Mouse (Mus musculus) urinary bladder, postnatal 36 days (tissue): ENCODE measurements at regions not wholly inside any gene's neighbourhood (a gene's known extent, or its start where the extent isn't known, plus 50 kb on each side); places are given as distances from the start of the nearest gene placed in this dataset.
A peak's percentile ranks its signal among the peaks of the same experiment; 100 is the strongest.

Source experiments
- DNase-seq, 2 experiments: peaks; one replicate each; pipeline ENCODE4 v3.0.0; 2022; ENCODE audit warnings: low spot score in 2 of 2, mixed read lengths in 1 of 2

DNA sequence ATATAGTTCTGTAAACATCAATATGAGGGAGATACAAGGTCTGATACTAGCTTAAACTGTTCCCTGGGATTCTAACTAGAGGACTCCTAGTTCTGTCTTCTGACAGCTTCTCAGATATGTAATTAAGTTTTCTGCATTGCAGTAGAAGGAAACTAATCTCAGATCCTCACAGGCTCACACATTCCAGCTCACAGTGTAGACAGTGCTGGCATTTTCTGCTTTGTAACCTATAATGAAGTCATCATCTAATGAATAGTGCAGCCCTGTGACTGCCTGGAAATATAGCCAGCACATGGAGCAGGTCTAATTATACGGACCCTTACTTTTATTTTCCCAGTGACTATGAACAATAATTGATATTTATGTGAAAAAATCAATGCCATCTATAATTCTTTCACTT lies 331.2 kb upstream of the Celf2 start:
- no peak for DNase-seq

DNA sequence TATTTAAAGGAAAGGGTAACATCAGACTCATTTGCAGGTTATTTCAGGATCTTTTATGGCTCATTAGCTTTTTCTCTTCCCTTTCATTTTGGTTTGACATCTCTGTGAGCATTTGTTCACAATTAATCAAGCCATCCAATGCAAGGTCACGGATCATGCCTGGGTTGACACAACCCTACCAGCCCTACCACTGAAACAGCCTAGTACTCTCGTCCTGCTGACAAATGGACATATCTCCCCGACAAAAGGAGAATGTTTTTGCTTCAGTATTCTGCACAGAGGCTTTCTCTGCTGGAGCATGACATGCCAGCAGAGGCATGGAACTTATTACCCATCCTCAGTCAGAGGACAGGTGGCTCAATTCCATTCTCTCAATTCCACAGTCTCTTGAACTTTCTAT lies 328.5 kb upstream of the Celf2 start:
- no peak for DNase-seq

DNA sequence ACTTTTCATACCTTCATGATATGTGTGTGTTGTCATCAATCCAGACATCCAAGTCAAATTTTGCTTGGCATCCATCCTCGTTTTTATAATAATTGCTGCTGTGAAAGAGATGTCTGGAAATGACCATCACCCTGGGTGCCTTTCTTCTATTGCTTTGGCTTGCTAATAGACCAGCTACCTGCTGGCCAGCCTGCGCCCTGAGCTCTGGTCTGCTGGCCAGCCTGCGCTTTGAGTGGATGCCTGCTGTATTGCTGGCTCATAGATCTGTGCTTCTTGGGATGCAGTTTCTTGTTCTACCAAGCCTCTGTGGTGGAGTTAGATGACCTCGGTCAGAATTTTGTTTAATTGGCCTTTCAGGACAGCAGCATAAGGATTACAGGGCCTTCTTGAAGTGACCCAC lies 321.9 kb upstream of the Celf2 start:
- DNase-seq, result no peak

DNA sequence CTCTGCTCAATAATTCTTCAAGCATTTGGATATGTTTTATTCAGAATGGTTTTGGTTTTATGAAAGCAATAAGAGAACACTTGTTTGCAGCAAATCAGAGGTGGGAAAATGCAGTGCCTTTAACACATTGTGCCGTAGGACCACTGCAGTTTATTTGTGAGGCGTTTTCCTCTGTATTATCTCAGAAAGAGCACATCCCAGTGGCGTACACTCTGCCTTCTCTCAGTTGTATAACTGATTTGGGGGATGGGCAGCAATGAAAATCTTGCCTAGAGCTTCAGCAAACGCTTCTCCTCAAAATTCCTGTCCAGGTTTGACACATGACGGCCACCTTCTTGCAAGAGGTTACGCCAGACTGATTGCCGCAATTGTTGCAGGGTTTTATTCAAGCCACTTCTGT lies 316.9 kb upstream of the Celf2 start:
- DNase-seq, result no peak

DNA sequence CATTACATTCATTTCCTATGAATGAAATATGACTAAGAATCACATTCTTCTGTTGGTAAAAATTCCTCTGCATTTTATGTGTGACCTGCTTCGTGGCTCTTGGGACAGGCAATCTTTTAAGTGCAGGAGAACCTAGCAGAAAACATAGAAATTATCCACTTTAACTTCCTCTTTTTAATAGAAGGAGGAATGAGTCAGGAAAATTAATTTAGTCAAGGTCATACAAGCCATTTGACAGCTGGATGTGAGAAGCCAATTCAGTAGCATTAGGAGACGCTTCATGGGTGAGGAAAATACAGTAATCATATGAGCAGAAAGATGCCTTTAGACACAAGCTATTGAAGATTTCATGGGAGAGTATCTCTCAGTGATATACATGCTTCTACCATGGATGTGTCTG lies 287.1 kb upstream of the Celf2 start:
- DNase-seq, result no peak

DNA sequence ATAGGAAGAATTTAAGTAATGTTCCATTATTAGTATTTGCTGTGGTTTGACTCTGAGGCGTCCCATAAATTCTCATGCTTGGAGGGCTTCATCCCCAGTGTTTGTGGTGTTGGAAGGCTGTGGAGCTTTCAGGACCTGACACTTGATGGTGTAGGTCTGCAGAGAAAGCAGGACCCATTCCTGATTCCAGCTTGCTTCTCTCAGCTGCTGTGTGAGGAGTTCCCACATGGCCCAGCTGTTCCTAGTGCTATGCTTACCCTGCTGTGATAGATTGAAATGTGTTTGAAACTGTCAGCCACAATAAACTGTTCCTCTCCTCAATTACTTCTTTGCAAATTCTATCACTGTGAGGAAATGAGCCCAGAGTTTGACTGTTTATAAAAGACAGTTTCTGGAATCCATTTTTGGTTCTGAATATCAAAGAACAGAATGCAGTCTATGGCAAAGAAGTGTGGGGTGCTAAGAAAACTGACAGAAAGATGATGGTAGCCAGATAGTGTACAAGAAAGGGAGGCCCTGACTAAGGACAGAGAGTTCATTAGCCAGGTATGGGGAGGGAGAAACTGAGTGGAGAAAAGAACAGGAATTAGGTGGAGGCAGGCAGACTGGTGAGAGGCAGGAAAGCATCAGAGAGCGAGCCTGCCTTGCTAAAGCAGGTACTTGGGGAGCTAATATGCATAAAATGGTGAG lies 283.2 kb upstream of the Celf2 start:
- no peak for DNase-seq

DNA sequence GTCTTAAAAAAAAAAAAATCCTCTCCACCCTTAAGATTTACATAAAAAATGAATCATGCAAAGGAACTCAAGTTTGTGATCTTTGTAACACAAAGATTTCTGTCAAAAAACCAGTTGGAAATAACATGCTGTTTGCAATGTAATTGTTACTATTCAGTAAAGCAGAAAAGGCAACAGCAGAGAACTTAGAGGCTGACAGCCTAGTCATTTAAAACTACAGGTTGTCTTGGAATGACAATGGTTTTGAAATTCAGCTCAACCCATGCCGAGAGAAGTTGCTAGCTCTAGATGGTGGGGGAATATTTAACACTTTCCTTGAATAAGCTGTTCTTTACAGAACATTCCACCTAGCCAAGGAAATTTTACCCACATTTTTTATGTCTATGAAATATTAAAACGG lies 269.2 kb upstream of the Celf2 start:
- DNase-seq, result no peak

DNA sequence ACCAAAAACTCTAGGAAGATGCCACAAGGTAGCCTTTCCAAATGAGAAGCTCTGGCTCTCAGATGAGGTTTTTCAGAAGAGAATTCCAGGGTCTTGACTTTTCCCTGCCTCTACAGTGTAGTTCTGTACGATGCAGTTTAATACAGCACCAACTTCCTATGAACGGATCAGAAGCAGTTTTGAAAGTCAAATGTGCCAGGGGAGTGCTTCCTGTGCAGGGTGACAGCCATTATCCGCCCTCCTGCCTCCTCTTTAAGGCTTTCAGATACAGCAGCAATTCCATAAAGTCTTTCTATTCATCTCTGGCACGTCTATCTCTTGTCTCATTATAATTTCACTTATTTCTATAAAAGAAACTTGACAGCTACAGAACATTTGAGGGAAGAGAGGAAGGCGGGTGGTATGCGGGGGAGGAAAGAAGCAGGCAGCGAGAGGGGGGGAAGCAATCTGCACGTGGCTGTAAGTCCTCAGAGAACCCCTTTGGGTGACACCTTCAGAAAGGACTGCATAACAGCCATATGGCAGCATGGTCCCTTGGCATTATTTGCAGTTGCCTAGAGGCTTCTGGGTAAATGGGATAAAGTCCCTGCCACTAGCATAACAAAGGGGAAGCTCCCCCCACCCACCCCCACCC lies 224.9 kb upstream of the Celf2 start:
- DNase-seq, result no peak

DNA sequence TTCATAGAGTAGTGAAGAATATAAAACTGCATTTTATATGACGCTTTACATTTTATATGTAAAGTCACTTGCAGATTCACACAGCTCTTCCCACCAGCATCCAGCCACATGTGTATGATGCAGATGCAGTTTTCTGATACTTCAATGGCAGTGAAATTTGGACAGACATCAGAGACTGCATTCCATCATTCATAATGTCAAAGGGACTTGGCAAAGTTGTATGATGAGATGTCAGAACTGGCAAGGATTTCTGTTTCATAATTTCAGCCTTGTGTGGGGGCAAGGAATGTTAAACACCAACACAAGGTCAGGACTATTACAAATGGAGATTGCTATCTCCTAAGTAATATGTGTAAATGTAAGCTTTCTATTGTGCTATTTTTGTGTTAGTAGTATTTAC lies 221.6 kb upstream of the Celf2 start:
- DNase-seq, result no peak

DNA sequence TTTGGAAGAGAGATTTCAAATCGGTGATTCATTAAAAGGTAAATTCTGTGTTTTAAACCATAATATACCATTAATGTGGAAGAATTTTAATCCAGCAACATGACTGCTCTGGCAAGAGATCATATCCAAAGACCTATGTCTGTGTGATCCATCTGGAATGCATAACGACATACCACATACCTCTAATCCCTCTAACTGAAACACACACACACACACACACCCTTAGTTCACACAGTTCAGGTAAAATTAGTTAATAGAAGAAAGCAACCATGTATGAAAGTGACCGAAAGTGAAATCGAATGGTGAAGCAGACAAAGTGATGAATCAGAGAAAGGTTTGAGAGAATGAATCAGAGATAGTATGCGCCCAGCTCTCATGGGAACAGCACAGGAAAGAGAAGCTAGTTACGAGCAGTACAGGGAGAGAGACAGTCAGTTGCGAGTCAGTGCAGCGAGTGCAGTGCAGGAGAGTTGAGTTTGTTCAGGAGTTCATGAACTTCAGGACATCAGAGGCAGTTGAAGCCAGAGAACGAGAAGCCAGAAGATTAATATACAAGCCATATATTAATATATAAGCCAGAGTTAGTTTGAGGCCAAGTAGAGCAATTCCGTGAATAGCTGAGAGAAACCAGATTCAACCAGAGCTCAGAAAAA lies 213.0 kb upstream of the Celf2 start:
- DNase-seq, result no peak

DNA sequence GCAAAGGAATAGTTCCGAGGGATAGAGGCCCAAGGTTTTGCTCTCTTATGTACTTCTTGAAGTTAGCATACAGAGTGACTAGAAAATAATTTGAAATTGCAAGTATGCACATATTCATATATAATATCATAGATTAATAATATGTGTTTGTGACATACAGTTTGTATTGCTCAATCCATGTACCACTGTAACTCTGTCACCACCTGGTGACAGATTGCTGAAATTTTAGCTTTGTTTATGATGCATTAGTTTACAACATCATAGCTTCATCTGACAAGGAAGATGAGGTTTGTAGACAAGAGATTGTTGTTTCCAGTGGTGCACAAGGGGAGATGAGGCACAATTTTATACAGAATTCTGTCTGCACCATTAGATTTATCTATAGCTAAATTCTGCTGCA lies 201.7 kb upstream of the Celf2 start:
- DNase-seq, result no peak

DNA sequence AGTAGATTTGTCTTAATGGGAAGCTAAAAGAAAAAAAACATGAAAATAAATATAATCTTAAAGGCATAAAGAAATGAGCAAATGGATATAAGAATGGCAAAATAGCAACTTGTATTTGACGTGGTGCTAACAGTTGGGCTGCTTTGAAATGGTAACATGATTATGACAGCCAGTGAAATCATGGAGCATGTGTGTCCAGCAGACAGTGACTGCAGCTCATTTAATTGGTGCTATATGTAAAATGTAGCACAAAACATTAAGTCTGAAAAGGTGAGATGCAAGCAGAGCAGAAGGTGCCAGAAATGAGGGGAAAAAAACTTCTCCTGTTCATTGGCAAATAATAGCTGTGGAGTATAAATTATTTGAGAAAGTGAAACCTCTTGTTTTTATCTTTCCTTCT lies 201.1 kb upstream of the Celf2 start:
- DNase-seq, result no peak

DNA sequence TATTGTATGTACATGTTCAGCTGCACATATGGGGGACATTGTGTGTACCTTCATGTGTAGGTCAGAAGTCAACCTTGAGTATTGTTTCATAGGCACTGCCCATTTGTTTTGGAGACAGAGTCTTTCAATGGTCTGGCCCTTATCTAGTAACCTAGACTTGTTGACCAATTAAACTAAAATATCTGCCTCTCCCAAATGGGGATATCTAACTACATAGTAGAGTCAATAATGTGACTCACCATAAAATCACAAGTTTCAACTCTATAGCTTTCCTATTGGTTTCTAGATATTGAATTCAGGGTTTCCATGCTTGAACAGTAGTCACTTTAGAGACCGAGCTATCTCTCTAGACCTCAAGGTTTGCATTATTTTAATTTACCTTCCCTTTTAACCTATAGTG lies 174.0 kb upstream of the Celf2 start:
- DNase-seq, result no peak

DNA sequence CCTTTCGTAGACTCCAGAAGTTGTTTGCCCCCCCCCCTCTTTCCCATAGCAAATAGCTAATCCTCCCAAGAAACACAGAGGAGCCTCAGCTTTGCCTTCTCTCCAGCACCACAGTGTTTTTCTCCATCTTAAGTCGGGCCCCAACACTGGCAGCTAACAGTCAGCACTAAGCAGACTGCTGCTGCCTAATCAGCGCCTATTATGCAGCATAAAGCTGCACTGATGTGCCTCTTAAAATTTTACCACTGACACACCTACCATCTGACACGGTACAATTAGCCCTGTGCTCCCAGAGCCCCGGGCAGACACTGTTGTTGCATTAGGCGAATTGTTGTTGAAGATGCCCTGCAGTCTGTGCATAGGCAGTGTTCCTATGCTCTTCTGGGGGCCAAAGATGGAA lies 131.5 kb upstream of the Celf2 start:
- DNase-seq, result no peak

DNA sequence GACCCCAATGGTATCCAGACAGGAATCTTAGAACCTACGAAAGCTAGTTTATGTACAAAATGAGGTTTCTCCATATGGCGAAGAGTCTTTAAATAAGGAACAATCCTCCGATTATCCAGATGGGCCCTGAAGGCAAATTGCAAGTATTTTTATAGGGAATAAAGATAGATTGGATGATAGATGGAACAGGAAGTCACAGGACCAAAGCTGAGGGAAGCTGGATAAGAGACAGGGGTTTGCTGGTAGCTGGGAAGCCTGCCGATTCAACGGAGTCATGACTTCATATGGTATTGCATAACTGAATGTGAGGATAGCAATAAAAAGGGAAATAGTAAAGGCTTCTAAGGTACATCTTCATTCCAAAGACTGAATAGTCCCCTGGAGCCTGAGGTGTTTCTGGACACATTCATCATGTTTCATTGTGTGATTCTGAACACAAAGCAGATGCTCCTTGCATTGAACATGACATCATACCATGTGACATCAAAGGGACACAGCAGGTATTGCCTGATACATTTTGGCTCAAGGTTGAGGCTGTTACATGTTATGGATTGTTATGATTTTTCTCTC lies 113.4 kb upstream of the Celf2 start:
- DNase-seq, result no peak

DNA sequence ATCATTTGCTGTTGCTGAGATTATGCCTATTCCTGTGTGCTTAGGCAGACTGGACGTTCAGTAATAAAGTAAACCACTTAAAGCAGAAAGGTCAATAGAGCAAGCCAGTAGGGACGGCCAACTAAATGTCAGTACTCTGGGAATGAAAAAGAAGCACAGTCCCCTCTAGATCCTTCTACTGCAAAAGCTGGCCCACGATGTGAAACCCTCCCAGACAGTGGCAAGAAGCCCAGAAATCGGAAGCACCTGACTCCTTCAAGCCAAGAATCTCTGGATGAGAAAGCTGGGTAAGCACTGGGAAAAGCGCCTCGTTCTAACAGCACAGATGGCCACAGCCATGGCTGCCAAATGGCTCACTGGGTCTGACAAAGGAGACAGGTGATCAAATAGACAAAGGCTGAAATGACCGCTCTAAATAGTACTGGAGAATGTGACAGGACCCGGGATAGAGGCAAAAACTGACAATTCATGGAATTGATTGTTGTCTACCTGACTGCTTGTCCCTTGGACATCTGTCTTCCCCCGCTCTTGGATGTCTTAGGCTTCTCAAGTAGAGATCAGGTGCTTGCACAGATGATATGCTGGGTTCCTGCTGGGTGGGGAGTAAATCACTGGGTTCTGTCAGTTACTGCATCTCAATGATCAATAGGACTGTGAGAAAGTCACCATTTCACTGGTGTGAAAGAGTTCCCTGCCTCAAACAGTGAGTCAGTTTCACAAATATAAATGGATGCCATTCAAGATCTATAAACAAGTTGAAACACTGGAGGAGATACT lies 110.7 kb upstream of the Celf2 start:
- DNase-seq, result peak in 1 of 2 experiments; percentile 4

DNA sequence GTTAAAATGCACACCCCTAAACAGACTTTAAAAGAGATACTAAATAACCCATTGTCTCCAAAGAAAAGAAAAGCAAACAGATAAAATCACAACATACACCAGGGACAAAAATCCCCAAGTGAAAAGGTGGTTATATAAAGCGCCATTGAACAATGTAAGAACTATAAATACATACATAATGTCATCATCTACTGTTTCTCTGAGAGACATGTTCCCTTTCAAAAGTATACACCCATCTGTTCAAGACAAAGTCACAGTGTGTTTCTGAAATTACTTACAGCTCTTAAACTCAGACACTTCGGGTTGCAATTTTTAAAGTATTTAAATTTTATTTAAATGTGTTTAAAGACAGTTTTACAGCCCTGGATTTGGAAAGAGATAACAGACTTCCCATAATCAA lies 68.8 kb upstream of the Celf2 start:
- no peak for DNase-seq
